Mouse (Mus musculus): ENCODE data around the gene Pdzk1. TPM values are rescaled to one million over a fixed set of nuclear protein-coding genes. Genes with fewer than 3 reads are reported as not detected.

Pdzk1 gene
- polyA plus RNA-seq, 1 experiment = 414 TPM

DNA sequence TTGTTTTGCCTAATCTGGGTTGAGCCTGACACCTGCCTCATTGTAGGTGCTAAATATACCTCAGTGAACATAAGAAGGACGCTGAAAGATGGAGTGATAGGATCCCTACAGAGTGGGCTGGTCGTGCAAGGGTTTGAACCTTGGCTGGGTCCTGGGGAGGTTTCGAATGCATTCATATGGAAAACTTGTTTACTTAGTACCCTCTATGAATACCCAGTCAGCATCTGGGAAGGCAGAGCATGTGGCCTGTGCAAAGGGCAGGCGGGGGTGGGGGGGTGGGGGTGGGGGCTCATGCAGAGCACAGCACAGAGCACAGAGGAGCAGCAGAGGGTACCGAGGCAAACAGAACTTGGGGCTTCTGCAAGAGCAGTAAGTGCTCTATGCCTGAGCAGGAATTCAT is 3.8 kb downstream of the Pdzk1 start:
- Histone ChIP-seq H3K36me3 (ENCODE audit: control insufficient read depth, insufficient read depth, low read length) (peaks cover 4% of the 10 kb centered on the region; the same call in 1 of the 2 replicates), H3K4me3 (ENCODE audit: insufficient read depth, low read depth, low read length) (peak overlapping the region; percentile 93), H3K27me3 (replicated peaks; ENCODE audit: control insufficient read depth, insufficient read depth, low read length) (no peaks in the 10 kb centered on the region), H3K4me1 (ENCODE audit: control insufficient read depth, insufficient read depth, low read length) (peaks cover 15% of the 10 kb centered on the region; the same call in 1 of the 2 replicates), H3K27ac (ENCODE audit: insufficient read depth, low read depth, low read length) (peak overlapping the region; percentile 99)
- 48% methylated on average over 5 of the region's 5 CpGs for WGBS
- DNase-seq = peak; percentile 81
- no peak for TF ChIP-seq CTCF (conservative IDR thresholded peaks at IDR 0.05; ENCODE audit: insufficient read depth, insufficient read length, low read depth, low read length)
- TF ChIP-seq POLR2A (IDR thresholded peaks at IDR 0.05; ENCODE audit: low read depth, low read length) = no peak

DNA sequence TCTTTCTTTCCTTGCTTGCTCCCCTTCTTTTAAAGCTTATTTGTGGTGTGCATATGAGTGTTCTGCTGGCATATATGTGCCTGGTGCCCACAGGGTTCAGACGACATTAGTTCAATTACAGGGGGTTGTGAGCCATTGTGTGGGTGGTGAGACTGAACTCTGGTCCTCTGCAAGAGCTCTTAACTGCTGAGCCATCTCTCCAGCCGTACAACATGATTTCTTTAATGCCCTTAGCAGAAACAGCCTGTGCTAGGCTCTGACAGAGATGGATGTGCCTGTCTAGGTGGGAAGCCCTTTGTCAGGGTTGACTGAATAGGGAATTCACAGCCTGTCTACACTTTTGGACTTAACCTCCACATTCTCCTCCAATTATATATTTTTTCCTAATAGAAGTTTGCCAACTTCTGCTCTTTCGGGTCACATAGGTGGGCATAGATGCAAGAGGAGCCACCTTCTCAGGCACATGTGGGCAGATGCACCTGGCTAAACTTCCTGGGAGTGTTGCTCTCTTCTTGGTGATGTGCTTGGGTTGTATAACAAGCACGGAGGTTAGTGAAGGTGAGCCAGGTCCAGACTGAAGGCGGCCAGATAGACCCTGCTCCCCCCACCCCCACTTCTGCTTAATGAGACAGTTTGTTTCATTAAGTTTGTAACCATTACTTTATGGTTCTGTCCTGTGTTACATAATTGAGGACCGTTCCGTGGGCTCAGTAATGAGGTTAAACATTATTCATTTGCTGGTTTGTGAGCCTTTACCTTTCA is 5.7 kb downstream of the Pdzk1 start:
- H3K4me3 ChIP-seq (ENCODE audit: insufficient read depth, low read depth, low read length) = peak overlapping the region; percentile 16
- TF ChIP-seq CTCF (conservative IDR thresholded peaks at IDR 0.05; ENCODE audit: insufficient read depth, insufficient read length, low read depth, low read length) (no peak), POLR2A (IDR thresholded peaks at IDR 0.05; ENCODE audit: low read depth, low read length) (no peak)
- 29% methylated on average over 7 of the region's 7 CpGs for WGBS

DNA sequence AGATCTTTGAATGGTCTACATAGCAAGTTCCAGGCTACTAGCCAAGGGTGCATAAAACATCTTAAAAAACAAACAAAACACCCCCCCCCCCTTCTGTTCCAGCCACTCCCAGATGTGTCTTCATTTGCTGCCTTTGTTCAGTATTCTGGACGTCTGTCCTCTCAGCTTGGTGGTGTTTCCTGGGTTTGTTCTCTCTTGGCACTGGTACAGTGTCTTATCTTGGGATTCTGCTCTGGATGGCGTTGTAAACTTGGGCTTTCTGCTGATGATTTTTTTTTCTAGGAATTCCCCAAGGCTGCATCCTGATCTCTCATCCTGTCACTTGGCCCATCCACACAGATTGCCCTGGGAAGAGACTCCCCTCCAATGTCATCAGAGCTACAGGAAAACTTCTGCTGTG is 7.3 kb downstream of the Pdzk1 start:
- Histone ChIP-seq H3K4me3 (ENCODE audit: insufficient read depth, low read depth, low read length) (peak overlapping the region; percentile 6; the same call in 1 of the 2 replicates), H3K27me3 (replicated peaks; ENCODE audit: control insufficient read depth, insufficient read depth, low read length) (no peaks in the 10 kb centered on the region), H3K36me3 (ENCODE audit: control insufficient read depth, insufficient read depth, low read length) (peaks cover 4% of the 10 kb centered on the region; the same call in 1 of the 2 replicates), H3K4me1 (ENCODE audit: control insufficient read depth, insufficient read depth, low read length) (peaks cover 17% of the 10 kb centered on the region; the same call in 1 of the 2 replicates), H3K27ac (ENCODE audit: insufficient read depth, low read depth, low read length) (peak overlapping the region; percentile 68)
- WGBS = 20% methylated on average over 2 of the region's 2 CpGs
- TF ChIP-seq POLR2A (IDR thresholded peaks at IDR 0.05; ENCODE audit: low read depth, low read length) (no peak), CTCF (conservative IDR thresholded peaks at IDR 0.05; ENCODE audit: insufficient read depth, insufficient read length, low read depth, low read length) (no peak)
- peak; percentile 54 for DNase-seq

More for the DNA sequence above, 5.7 kb downstream of the Pdzk1 start:
- Histone ChIP-seq H3K4me1 (ENCODE audit: control insufficient read depth, insufficient read depth, low read length) (peaks cover 17% of the 10 kb centered on the region; the same call in 1 of the 2 replicates), H3K36me3 (ENCODE audit: control insufficient read depth, insufficient read depth, low read length) (peaks cover 4% of the 10 kb centered on the region; the same call in 1 of the 2 replicates), H3K27ac (ENCODE audit: insufficient read depth, low read depth, low read length) (peak overlapping the region; percentile 42), H3K27me3 (replicated peaks; ENCODE audit: control insufficient read depth, insufficient read depth, low read length) (no peaks in the 10 kb centered on the region)
- DNase-seq = peak; percentile 80

DNA sequence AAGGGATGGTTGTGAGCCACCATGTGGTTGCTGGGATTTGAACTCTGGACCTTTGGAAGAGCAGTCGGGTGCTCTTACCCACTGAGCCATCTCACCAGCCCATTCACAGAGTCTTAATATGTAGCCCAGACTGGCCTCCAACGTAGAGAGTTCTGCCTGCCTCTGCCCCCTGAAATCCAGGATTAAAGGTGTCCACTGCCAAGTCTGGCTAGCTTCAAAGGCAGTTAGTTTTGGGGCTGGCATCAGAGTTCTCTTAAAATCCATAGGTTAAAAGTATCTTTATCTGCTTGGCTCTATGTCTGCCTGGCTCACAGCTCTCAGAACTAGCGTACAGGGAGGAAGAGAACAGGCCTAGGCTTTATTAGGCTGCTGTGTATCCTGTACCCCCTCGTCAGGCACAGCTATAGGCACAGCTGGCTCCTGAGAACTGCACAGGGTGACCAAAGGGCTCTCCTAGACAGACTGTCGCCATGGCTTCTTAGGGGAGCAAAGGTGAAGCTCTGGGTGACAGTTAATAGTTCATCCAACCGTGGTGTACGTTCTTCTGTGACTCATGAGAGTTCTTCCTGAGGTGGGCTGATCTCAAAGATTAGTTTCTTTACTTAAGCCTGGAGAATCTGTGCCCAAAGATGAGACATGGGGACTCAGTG is 10.0 kb downstream of the Pdzk1 start:
- Histone ChIP-seq H3K27me3 (replicated peaks; ENCODE audit: control insufficient read depth, insufficient read depth, low read length) (no peaks in the 10 kb centered on the region), H3K4me1 (ENCODE audit: control insufficient read depth, insufficient read depth, low read length) (peaks cover 17% of the 10 kb centered on the region; the same call in 1 of the 2 replicates), H3K4me3 (ENCODE audit: insufficient read depth, low read depth, low read length) (no peak overlapping the region), H3K36me3 (ENCODE audit: control insufficient read depth, insufficient read depth, low read length) (peaks cover 2% of the 10 kb centered on the region; the same call in 1 of the 2 replicates), H3K27ac (ENCODE audit: insufficient read depth, low read depth, low read length) (peak overlapping the region; percentile 80)
- 47% methylated on average over 7 of the region's 7 CpGs for WGBS
- DNase-seq = peak; percentile 86
- TF ChIP-seq POLR2A (IDR thresholded peaks at IDR 0.05; ENCODE audit: low read depth, low read length) = no peak
- no peak for TF ChIP-seq CTCF (conservative IDR thresholded peaks at IDR 0.05; ENCODE audit: insufficient read depth, insufficient read length, low read depth, low read length)

DNA sequence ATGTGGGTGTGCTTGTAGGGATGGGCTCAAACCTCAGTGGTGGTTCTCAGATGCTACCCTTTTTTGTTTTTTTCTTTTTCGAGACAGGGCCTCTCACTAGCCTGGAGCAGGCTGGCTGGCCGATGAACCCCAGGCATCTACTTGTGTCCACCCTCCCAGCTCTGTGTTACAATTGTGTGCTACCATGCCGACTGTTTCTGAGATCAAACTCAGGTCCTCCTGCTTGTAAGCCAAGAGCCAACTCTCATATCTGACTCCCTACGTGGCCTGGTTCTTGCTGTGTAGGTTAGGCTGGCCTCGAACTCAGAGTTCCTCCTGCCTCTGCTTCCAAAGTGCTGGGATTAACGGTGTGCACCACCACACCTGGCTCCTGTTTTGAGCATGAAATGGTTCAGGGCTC is 16.1 kb downstream of the Pdzk1 start:
- TF ChIP-seq POLR2A (IDR thresholded peaks at IDR 0.05; ENCODE audit: low read depth, low read length) (no peak), CTCF (conservative IDR thresholded peaks at IDR 0.05; ENCODE audit: insufficient read depth, insufficient read length, low read depth, low read length) (no peak)
- H3K27me3 ChIP-seq (replicated peaks; ENCODE audit: control insufficient read depth, insufficient read depth, low read length) = no peaks in the 10 kb centered on the region
- no peak overlapping the region for H3K27ac ChIP-seq (ENCODE audit: insufficient read depth, low read depth, low read length)
- peaks cover 8% of the 10 kb centered on the region; the same call in 1 of the 2 replicates for H3K4me1 ChIP-seq (ENCODE audit: control insufficient read depth, insufficient read depth, low read length)
- DNase-seq = no peak
- H3K4me3 ChIP-seq (ENCODE audit: insufficient read depth, low read depth, low read length) = no peak overlapping the region
- 74% methylated on average over 6 of the region's 6 CpGs for WGBS
- peaks cover 5% of the 10 kb centered on the region; the same call in 1 of the 2 replicates for H3K36me3 ChIP-seq (ENCODE audit: control insufficient read depth, insufficient read depth, low read length)

DNA sequence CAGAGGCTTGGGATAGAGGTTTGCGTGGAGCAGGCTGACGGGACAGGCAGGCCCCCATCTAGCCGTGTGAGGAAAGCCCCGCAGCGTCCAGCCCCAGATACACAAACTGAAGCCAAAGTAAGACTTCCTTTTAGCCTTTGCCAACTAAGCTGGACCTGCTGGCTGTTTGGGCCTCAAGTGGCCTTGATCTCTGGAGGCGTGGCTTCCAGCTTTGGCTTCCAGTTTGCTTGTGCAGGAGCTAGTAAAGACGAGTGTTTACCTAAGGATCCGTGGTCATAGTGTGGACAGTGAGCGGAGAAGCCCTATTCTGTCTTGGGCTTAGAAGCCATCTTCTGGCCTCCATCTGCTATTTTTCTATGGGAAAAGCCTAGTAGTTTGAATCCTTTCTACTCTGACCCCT is 16.7 kb downstream of the Pdzk1 start:
- no peak for DNase-seq
- no peak for TF ChIP-seq POLR2A (IDR thresholded peaks at IDR 0.05; ENCODE audit: low read depth, low read length)
- no peak for TF ChIP-seq CTCF (conservative IDR thresholded peaks at IDR 0.05; ENCODE audit: insufficient read depth, insufficient read length, low read depth, low read length)
- H3K4me3 ChIP-seq (ENCODE audit: insufficient read depth, low read depth, low read length) = no peak overlapping the region
- no peaks in the 10 kb centered on the region for H3K27me3 ChIP-seq (replicated peaks; ENCODE audit: control insufficient read depth, insufficient read depth, low read length)
- no peak overlapping the region for H3K27ac ChIP-seq (ENCODE audit: insufficient read depth, low read depth, low read length)
- H3K36me3 ChIP-seq (ENCODE audit: control insufficient read depth, insufficient read depth, low read length) = peaks cover 5% of the 10 kb centered on the region; the same call in 1 of the 2 replicates
- peaks cover 8% of the 10 kb centered on the region; the same call in 1 of the 2 replicates for H3K4me1 ChIP-seq (ENCODE audit: control insufficient read depth, insufficient read depth, low read length)
- WGBS = 62% methylated on average over 9 of the region's 9 CpGs

DNA sequence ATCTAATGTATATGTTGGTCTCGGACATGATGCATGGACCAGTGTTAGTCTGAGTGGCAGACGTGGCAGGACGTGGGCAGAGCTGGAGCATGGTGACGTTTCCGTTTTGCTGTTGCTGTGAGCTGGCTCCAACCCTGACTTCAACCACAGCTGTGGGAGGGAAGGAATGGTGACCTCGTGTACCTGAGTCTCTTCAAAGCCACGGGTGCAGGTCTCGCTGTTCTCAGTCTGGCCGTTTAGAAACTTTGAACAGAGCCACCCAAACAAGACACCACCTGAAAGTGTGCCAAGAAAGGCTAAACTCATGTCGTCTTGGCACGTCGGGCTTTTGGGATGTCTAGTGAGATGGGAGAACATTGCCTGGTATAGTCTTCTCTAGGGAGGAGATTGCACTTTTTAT is 17.9 kb downstream of the Pdzk1 start:
- no peak overlapping the region for H3K27ac ChIP-seq (ENCODE audit: insufficient read depth, low read depth, low read length)
- TF ChIP-seq CTCF (conservative IDR thresholded peaks at IDR 0.05; ENCODE audit: insufficient read depth, insufficient read length, low read depth, low read length) (no peak), POLR2A (IDR thresholded peaks at IDR 0.05; ENCODE audit: low read depth, low read length) (no peak)
- no peak overlapping the region for H3K4me3 ChIP-seq (ENCODE audit: insufficient read depth, low read depth, low read length)
- WGBS = 57% methylated on average over 12 of the region's 12 CpGs
- H3K4me1 ChIP-seq (ENCODE audit: control insufficient read depth, insufficient read depth, low read length) = peaks cover 8% of the 10 kb centered on the region; the same call in 1 of the 2 replicates
- no peaks in the 10 kb centered on the region for H3K27me3 ChIP-seq (replicated peaks; ENCODE audit: control insufficient read depth, insufficient read depth, low read length)
- peak; percentile 66 for DNase-seq
- peaks cover 5% of the 10 kb centered on the region; the same call in 1 of the 2 replicates for H3K36me3 ChIP-seq (ENCODE audit: control insufficient read depth, insufficient read depth, low read length)

Data from kidney, adult 2 months (tissue).